Mouse (Mus musculus) G1E (cell line): Measurements from ENCODE around the gene Dusp16.

Source experiments
- CTCF ChIP-seq: IDR thresholded peaks from 2 replicates; pipeline ENCODE4 v1.5.1; 2012; ENCODE audit warnings: low read depth, low read length, inconsistent platforms, mixed read lengths
- GATA2 ChIP-seq: IDR thresholded peaks from 2 replicates; pipeline ENCODE4 v1.6.1; 2012; ENCODE audit warnings: low read depth, low read length, inconsistent platforms, borderline replicate concordance
- POLR2AphosphoS5 ChIP-seq: IDR thresholded peaks from 2 replicates; pipeline ENCODE4 v1.6.1; 2012; ENCODE audit warnings: low read depth, low read length, inconsistent platforms; ENCODE audit not compliant: insufficient replicate concordance

DNA sequence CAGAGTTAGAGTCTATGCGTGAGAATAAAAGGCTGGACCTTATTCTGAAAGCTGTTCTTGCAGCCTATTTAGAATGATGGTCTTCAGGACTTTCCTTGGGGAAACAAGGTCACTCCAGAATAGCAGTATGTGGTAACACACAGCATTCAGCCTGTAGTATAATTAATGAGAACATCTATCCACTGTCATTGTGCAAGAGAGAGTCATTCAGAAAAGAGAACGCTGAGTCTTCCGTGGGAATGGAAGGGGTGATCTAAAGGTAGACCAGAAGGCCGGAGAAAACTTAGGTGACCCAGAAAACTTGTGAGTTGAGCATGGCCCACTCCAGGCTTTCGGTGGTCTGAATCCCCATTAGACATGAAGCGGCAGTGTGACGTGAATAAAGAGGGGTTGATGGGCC, 90.2 kb downstream of the Dusp16 start:
- TF ChIP-seq POLR2AphosphoS5: no peak
- no peak for TF ChIP-seq CTCF
- TF ChIP-seq GATA2: no peak
